Mouse (Mus musculus): ENCODE results near the gene Pgf. TPM values are rescaled to one million over a fixed set of nuclear protein-coding genes. Genes with fewer than 3 reads are reported as not detected.

The Pgf gene
- polyA plus RNA-seq, 1 experiment = 0.84 TPM

GRCm38 (mm10) chr12:85129426-85129978, 48.1 kb downstream of the Pgf start:
- 92% methylated on average over 9 of the region's 9 CpGs for WGBS
- DNase-seq (ENCODE audit: low read depth in 1 of 2, low spot score in 2 of 2) = no peak
- H3K27ac ChIP-seq (ENCODE audit: insufficient read depth, low read length) = no peak overlapping the region
- no peaks in the 10 kb centered on the region for H3K4me1 ChIP-seq (ENCODE audit: control insufficient read depth, insufficient read depth, insufficient read length)
- H3K27me3 ChIP-seq (ENCODE audit: control insufficient read depth, insufficient read depth, low read length) = no peaks in the 10 kb centered on the region
- TF ChIP-seq CTCF (IDR thresholded peaks at IDR 0.05; ENCODE audit: extremely low read depth, insufficient read depth, insufficient read length, insufficient replicate concordance) (no peak), POLR2A (IDR thresholded peaks at IDR 0.05; ENCODE audit: low read depth, low read length) (no peak)
- peaks cover 59% of the 10 kb centered on the region for H3K36me3 ChIP-seq (ENCODE audit: control insufficient read depth, insufficient read depth, low read length)
- H3K4me3 ChIP-seq (ENCODE audit: extremely low read depth, insufficient read depth, insufficient read length) = no peak overlapping the region

- no peak for DNase-seq (ENCODE audit: low read depth in 1 of 2, low spot score in 2 of 2)
- 73% methylated on average over 8 of the region's 8 CpGs for WGBS
- H3K36me3 ChIP-seq (ENCODE audit: control insufficient read depth, insufficient read depth, low read length) = peaks cover 47% of the 10 kb centered on the region
- no peak overlapping the region for H3K27ac ChIP-seq (ENCODE audit: insufficient read depth, low read length)
- no peak overlapping the region for H3K4me3 ChIP-seq (ENCODE audit: extremely low read depth, insufficient read depth, insufficient read length)
- no peaks in the 10 kb centered on the region for H3K27me3 ChIP-seq (ENCODE audit: control insufficient read depth, insufficient read depth, low read length)
- peaks cover 2% of the 10 kb centered on the region; the same call in 1 of the 2 replicates for H3K4me1 ChIP-seq (ENCODE audit: control insufficient read depth, insufficient read depth, insufficient read length)
- TF ChIP-seq CTCF (IDR thresholded peaks at IDR 0.05; ENCODE audit: extremely low read depth, insufficient read depth, insufficient read length, insufficient replicate concordance) (no peak), POLR2A (IDR thresholded peaks at IDR 0.05; ENCODE audit: low read depth, low read length) (no peak)
Observed at GRCm38 (mm10) chr12:85126986-85127603, 50.5 kb downstream of the Pgf start.

GRCm38 (mm10) chr12:85124751-85125150, 52.8 kb downstream of the Pgf start:
- TF ChIP-seq POLR2A (IDR thresholded peaks at IDR 0.05; ENCODE audit: low read depth, low read length) (no peak), CTCF (IDR thresholded peaks at IDR 0.05; ENCODE audit: extremely low read depth, insufficient read depth, insufficient read length, insufficient replicate concordance) (no peak)
- H3K4me3 ChIP-seq (ENCODE audit: extremely low read depth, insufficient read depth, insufficient read length) = no peak overlapping the region
- no peaks in the 10 kb centered on the region for H3K27me3 ChIP-seq (ENCODE audit: control insufficient read depth, insufficient read depth, low read length)
- no peak for DNase-seq (ENCODE audit: low read depth in 1 of 2, low spot score in 2 of 2)
- peaks cover 2% of the 10 kb centered on the region; the same call in 1 of the 2 replicates for H3K4me1 ChIP-seq (ENCODE audit: control insufficient read depth, insufficient read depth, insufficient read length)
- WGBS = 93% methylated on average over 5 of the region's 5 CpGs
- no peak overlapping the region for H3K27ac ChIP-seq (ENCODE audit: insufficient read depth, low read length)
- H3K36me3 ChIP-seq (ENCODE audit: control insufficient read depth, insufficient read depth, low read length) = peaks cover 36% of the 10 kb centered on the region

- peak overlapping the region; percentile 76 for H3K27ac ChIP-seq (ENCODE audit: insufficient read depth, low read length)
- TF ChIP-seq CTCF (IDR thresholded peaks at IDR 0.05; ENCODE audit: extremely low read depth, insufficient read depth, insufficient read length, insufficient replicate concordance) (no peak), POLR2A (IDR thresholded peaks at IDR 0.05; ENCODE audit: low read depth, low read length) (no peak)
- no peak for DNase-seq (ENCODE audit: low read depth in 1 of 2, low spot score in 2 of 2)
- WGBS = 45% methylated on average over 11 of the region's 11 CpGs
- H3K27me3 ChIP-seq (ENCODE audit: control insufficient read depth, insufficient read depth, low read length) = no peaks in the 10 kb centered on the region
- no peak overlapping the region for H3K4me3 ChIP-seq (ENCODE audit: extremely low read depth, insufficient read depth, insufficient read length)
- peaks cover 36% of the 10 kb centered on the region for H3K36me3 ChIP-seq (ENCODE audit: control insufficient read depth, insufficient read depth, low read length)
- H3K4me1 ChIP-seq (ENCODE audit: control insufficient read depth, insufficient read depth, insufficient read length) = peaks cover 2% of the 10 kb centered on the region; the same call in 1 of the 2 replicates
Observed at GRCm38 (mm10) chr12:85123645-85124044, 53.9 kb downstream of the Pgf start.

- no peak for TF ChIP-seq CTCF (IDR thresholded peaks at IDR 0.05; ENCODE audit: extremely low read depth, insufficient read depth, insufficient read length, insufficient replicate concordance)
- TF ChIP-seq POLR2A (IDR thresholded peaks at IDR 0.05; ENCODE audit: low read depth, low read length) = no peak
- Histone ChIP-seq H3K36me3 (ENCODE audit: control insufficient read depth, insufficient read depth, low read length) (peaks cover 36% of the 10 kb centered on the region), H3K4me3 (ENCODE audit: extremely low read depth, insufficient read depth, insufficient read length) (no peak overlapping the region), H3K4me1 (ENCODE audit: control insufficient read depth, insufficient read depth, insufficient read length) (peaks cover 2% of the 10 kb centered on the region; the same call in 1 of the 2 replicates), H3K27ac (ENCODE audit: insufficient read depth, low read length) (peak overlapping the region; percentile 76; the same call in 1 of the 2 replicates), H3K27me3 (ENCODE audit: control insufficient read depth, insufficient read depth, low read length) (no peaks in the 10 kb centered on the region)
- WGBS = 24% methylated on average over 9 of the region's 9 CpGs
- peak in 1 of 2 experiments; percentile 42 for DNase-seq (ENCODE audit: low read depth in 1 of 2, low spot score in 2 of 2)
Observed at GRCm38 (mm10) chr12:85123108-85123530, 54.5 kb downstream of the Pgf start.

DNA sequence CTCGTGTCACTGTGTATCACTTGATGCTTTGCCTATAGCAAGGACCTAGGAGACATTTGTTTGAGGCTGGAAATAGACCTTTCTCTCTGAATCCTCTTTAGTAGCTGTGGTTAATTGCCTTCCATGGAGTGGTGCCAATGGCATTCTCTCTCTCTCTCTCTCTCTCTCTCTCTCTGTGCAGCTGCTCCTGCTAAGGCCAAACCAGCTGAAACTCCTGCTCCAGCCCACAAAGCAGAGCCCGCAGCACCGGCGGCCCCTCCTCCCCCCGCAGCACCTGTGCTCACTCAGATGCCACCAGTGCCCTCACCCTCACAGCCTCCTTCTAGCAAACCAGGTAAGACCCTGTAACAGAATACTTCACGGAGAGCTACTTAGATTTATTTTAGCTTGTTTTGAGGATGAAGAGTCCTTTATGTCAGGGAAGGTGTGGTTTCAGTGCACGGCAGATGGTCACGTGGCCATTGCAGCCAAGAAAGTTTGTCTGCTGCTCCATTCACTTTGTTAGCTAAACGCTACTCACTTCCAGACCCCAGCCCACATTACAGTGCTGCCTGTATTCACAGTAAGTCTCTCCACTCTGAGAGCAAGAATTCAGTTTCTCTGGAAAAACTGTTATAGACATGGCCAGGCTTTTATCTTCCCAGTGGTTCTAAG, 55.7 kb downstream of the Pgf start:
- peaks cover 35% of the 10 kb centered on the region for H3K36me3 ChIP-seq (ENCODE audit: control insufficient read depth, insufficient read depth, low read length)
- no peak overlapping the region for H3K27ac ChIP-seq (ENCODE audit: insufficient read depth, low read length)
- H3K4me3 ChIP-seq (ENCODE audit: extremely low read depth, insufficient read depth, insufficient read length) = no peak overlapping the region
- WGBS = 78% methylated on average over 9 of the region's 9 CpGs
- DNase-seq (ENCODE audit: low read depth in 1 of 2, low spot score in 2 of 2) = no peak
- TF ChIP-seq POLR2A (IDR thresholded peaks at IDR 0.05; ENCODE audit: low read depth, low read length) = no peak
- TF ChIP-seq CTCF (IDR thresholded peaks at IDR 0.05; ENCODE audit: extremely low read depth, insufficient read depth, insufficient read length, insufficient replicate concordance) = no peak
- H3K4me1 ChIP-seq (ENCODE audit: control insufficient read depth, insufficient read depth, insufficient read length) = peaks cover 2% of the 10 kb centered on the region; the same call in 1 of the 2 replicates
- no peaks in the 10 kb centered on the region for H3K27me3 ChIP-seq (ENCODE audit: control insufficient read depth, insufficient read depth, low read length)

Other genes with a start within 250 kb of the Pgf start
- gene Fcf1, start 206.9 kb downstream of the Pgf start, polyA plus RNA-seq (2012; rRNA removed) = 20.9 and 22.7 TPM in 2 replicates
- gene Arel1, start 206.9 kb downstream of the Pgf start, polyA plus RNA-seq (2012; rRNA removed) = 24.6 and 28.4 TPM in 2 replicates
- gene Ylpm1, start 181.5 kb downstream of the Pgf start, polyA plus RNA-seq (2012; rRNA removed) = 14.2 and 15.5 TPM in 2 replicates
- 1.8 and 2.6 TPM in 2 replicates for gene Prox2, start 67.0 kb downstream of the Pgf start, polyA plus RNA-seq (2012; rRNA removed)
- gene Dlst, start 67.0 kb downstream of the Pgf start, polyA plus RNA-seq (2012; rRNA removed) = 49.5 and 54.6 TPM in 2 replicates
- gene Rps6kl1, start 26.5 kb downstream of the Pgf start, polyA plus RNA-seq (2012; rRNA removed) = 0.53 and 0.63 TPM in 2 replicates
- gene Eif2b2, start 41.7 kb upstream of the Pgf start, polyA plus RNA-seq (2012; rRNA removed) = 90.6 and 110 TPM in 2 replicates
- 2.7 and 2.9 TPM in 2 replicates for gene Mlh3, start 92.8 kb upstream of the Pgf start, polyA plus RNA-seq (2012; rRNA removed)
- gene Acyp1, start 110.6 kb upstream of the Pgf start, polyA plus RNA-seq (2012; rRNA removed) = 3.4 and 3.9 TPM in 2 replicates
- gene Zc2hc1c, start 110.8 kb upstream of the Pgf start, polyA plus RNA-seq (2012; rRNA removed) = 0.28 and 0.33 TPM in 2 replicates
- gene Nek9, start 161.6 kb upstream of the Pgf start, polyA plus RNA-seq (2012; rRNA removed) = 18.7 and 20.2 TPM in 2 replicates
- 93.3 and 133 TPM in 2 replicates for gene Tmed10, start 197.1 kb upstream of the Pgf start, polyA plus RNA-seq (2012; rRNA removed)